Mouse (Mus musculus) bone marrow, adult 2 months (tissue): Measurements from ENCODE around the gene Onecut1.

ENCODE experiments used
- CTCF ChIP-seq: fragments of 200-500 bp; IDR thresholded peaks from 2 replicates; pipeline ENCODE4 v1.5.1; 2011; ENCODE audit warnings: low read length, control low read depth; ENCODE audit not compliant: control insufficient read depth, insufficient read depth
- POLR2A ChIP-seq: fragments of 200-500 bp; IDR thresholded peaks from 2 replicates; pipeline ENCODE4 v1.6.1; 2011; ENCODE audit warnings: low read depth, mild to moderate bottlenecking, control low read depth, low read length, borderline replicate concordance; ENCODE audit not compliant: control insufficient read depth

DNA sequence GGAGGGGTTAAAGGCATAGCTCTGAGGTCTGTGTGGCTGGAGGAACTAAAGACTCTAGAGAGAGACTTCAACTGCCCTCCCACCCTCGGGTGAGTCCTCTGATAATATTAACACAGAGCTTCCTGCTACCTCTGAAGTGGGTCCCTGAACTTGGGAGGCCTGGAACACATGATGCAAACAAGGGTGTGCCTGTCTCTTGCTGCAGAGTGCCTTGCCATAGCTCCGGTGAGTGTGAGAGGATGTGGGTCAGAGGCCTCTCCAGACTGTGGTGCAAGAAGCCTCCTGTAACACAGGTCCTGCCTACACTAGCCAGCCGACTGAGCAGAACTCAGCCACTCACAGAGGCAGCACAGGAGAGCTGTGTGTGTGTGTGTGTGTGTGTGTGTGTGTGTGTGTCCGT is 45.2 kb downstream of the Onecut1 start:
- TF ChIP-seq POLR2A (no peak), CTCF (no peak)
